Mouse (Mus musculus) megakaryocyte-erythroid progenitor cell, adult 5-6 weeks (primary cell): ENCODE results near the gene Farp1. TPM values are rescaled to one million over a fixed set of nuclear protein-coding genes. Genes with fewer than 3 reads are reported as not detected.

ENCODE experiments used
- ATAC-seq: replicated peaks from 2 replicates; pipeline ENCODE4 v1.8.0; 2016; ENCODE audit warnings: mild to moderate bottlenecking, inconsistent platforms; ENCODE audit not compliant: severe bottlenecking, poor library complexity, low FRiP score, low TSS enrichment
- total RNA-seq, 2 experiments: library from RNA; stranded (forward) in 1 of 2; stranded (reverse) in 1 of 2; fragments of 200-1000, 215-1000 nt in 1 of 2; fragments of >200 nt in 1 of 2; fragmentation: Nextera tagmentation in 1 of 2; gene quantifications; 2 replicates each; pipeline ENCODE4 v1.2.3; 2014 to 2017

The Farp1 gene
- total RNA-seq, 2 experiments from 2014 or later, result not detected

DNA sequence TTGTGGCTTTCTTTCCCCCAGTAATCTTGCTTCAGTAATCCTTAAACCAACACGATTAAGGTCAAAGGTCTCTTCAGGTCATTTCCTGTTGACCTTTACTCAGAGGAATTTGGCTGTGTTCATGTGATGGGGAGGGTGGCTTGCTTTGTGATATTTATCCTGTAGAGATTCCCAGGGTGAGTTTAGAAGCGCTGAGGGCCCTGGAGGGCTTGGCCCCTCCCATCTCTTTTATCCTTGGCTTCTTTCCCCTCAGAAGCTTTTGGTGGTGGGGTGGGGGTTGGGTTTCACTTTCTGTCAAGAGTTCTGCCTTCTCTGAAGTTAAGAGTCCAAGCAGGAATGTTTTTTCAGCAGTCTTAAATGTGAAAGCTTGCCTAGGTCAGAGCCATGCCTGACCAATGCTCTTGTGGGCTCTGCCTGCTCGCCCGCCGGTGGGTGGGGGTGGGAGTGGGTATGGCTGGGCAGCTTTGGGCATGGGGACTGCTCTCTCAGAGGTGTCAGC is 18.1 kb downstream of the Farp1 start:
- no peak for ATAC-seq

DNA sequence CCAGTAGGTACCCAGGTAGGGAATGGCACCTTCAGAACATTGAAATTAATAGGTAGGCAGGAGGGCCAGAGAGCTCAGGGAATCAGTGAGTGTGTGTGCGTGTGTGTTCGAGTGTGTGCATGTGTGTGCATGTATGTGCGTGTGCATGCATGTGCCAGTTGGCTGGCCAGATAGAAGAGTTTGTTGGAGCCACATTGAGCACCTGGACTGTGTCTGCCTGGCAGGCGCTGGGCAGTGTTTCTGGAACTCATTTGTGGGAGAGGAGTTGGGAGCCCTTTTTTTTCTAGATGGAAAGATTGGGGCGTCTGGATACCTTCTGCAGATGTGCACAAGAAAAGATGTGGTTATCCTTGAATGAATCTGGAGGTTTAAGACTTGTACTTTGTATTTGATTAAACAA is 19.1 kb downstream of the Farp1 start:
- ATAC-seq, result no peak

DNA sequence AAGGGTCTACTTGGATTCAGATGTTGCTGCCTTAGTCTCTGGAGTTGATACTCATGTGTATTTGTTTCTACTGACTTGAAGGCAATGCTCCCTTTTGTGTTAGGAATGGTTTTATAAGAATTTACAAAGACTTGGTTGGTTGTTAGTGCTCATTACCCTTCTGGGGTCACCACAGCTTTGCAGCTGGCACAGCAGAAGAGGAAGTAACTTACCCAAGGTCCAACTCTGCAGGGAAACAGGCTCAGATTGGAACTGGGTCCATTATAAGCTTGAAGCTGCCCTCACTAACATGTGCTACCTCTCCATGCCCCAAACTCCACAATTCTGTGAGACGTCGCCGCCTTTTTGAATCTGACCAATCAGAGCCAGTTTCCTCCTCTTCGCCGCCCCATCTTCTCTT is 22.8 kb downstream of the Farp1 start:
- ATAC-seq, result no peak

DNA sequence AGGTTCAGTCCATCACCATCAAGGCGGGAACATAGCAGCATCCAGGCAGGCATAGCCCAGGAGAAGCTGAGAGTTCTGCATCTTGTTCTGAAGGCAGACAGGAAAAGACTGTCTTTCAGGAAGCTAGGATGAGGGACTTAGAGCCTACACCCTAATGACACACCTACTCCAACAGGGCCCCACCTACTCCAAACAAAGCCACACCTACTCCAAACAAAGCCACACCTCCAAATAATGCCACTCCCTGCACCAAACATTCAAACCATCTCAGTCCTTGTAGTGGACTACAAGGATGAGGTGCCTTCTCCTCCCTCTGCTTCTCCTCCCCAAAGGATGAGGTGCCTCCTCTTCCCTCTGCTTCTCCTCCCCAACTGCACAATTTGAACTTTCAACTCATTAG is 23.5 kb downstream of the Farp1 start:
- no peak for ATAC-seq

DNA sequence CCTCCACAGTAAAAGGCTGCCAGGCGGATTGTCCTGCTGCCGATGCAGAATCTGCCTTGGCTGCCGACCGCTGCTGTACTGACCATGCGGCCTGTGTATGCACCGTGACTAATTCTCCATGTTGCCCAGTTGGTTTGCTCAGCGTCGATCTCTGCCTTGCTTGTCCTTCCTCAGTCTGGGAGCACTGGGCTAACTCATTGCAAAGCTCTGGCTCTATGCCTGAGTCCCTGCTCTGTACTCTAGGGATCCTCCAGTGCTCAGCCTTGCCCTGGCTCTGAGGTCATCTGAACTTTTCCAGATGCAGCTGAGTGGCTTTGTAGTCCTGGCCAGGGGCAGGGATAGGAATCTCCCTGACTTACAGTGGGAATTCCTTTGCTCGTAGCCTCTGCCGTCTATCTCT is 24.3 kb downstream of the Farp1 start:
- ATAC-seq, result no peak

DNA sequence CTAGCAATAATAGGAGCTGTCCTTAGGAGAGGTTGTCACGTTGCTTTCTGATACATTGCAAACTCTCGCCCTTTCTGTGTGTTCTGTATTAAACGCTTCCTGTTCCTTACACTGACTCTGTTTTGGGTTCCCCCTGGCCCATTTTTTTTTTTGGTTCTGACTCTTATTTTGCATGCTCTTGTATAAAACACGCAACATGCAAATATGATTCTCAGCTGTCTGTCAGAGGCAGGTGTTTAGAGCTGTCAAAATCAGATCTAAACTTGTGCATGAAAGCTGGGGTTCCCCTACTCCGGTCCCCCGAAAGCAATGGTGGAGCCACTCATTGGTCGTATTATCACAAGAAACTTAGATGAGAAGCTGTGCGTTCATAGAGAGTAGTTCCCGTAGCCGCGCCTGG is 25.5 kb downstream of the Farp1 start:
- no peak for ATAC-seq

DNA sequence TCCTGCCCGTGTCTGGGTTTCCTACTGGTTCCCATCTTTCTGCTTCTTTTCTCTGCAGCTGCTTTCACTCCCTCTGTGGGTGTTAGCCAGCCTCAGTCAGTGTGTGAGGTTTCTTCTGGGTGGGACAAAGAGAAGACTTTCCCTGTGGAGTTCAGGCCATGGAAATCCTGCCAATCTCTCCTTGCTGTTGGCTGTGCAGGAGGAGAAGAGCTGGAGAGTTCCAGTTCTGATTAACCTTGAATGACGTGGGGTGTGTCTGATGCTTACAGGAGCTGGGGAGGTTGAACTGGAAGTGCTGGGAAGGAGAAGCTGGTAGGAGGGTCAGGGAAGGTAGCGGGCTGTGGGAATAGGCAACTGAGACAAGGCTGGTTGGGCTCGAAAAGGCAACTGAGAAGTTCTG is 26.7 kb downstream of the Farp1 start:
- no peak for ATAC-seq

DNA sequence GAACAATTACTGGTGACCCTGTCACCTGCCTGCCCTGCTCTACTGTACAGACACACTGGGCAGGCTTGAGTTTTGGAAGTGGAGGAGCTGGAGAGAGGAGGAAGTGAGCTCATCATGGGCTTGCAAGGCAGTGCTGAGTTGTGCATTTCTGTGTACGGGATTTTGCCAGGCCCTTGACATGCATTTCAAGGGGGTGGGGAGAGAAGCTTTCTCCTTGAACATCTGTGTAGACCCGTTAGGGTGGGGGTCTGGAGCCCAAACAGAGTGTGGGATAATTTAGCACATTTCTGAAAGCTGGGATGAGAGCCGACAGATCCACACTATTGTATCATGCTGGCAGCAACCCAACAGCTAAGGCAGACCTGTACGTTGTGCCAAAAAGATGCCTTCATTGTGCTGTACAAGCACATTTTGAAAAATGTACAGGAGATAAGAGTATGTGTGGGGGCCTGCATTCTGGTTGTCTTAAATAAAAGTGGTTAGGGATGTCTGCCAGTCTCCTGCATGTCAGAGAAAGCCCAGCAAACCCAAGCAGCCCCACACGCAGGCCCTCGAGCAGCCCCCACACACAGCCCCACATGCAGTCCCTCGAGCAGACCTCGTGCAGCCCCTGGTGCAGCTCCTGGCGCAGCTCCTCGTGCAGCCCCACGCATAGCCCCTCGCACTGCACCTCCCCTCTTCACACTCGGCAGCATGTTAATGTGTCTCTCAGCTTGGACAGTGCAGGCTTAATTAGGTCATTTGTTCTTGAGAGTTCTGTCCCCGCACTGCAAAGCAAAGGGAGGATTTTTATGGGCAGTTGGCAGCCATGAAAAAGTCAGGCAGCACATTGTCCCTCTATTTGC is 27.5 kb downstream of the Farp1 start:
- no peak for ATAC-seq

DNA sequence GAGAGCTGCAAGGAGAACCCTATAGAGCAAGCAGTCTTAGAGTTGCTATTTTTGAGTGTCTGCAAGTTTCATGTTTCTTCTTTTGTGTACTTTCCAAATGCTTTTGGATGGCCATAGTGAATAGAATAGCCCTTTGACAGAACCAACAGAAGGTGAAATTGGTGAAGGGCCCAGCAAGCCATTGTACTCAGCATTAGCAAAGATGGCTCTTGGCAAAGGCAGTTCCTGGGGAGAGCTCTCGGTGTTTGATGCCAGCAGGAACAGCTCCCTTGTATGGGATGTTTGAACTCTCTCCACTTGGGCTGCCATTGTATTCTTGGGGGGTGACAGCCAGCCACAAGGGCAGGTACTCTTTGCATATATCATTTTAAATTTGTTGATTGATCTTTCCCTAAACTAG is 29.7 kb downstream of the Farp1 start:
- no peak for ATAC-seq

DNA sequence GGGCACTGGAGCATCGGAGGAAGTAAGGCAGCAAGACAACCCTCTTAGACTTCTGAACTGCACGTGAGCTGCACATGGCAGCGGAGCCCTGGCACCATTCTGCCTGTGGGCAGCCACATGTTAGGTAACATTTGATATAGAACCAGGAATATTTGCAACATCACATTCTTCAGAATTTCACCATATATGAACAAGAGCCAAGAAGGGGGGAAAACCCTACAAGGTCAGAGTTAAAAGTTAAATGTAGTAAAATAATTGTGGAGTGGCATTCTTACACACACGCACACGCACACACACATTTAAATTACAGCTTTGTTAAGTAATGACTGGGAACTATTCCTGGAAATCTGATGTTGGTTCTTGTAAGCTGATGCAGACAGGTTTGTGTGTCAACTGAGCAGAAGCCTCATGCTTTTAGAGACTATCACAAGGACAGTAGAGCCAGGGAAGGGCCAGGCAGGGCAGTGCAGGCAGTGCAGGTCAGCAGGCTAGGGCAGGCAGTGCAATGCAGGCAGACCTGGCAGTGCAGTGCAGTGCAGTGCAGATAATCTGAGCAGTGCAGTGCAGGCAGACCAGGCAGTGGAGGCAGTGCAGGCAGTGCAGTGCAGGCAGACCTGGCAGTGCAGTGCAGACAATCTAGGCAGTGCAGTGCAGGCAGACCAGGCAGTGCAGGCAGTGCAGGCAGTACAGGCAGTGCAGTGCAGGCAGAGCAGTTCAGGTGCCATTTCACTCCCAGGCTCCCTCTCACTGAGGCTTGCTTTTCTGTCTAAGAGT is 38.3 kb downstream of the Farp1 start:
- no peak for ATAC-seq

DNA sequence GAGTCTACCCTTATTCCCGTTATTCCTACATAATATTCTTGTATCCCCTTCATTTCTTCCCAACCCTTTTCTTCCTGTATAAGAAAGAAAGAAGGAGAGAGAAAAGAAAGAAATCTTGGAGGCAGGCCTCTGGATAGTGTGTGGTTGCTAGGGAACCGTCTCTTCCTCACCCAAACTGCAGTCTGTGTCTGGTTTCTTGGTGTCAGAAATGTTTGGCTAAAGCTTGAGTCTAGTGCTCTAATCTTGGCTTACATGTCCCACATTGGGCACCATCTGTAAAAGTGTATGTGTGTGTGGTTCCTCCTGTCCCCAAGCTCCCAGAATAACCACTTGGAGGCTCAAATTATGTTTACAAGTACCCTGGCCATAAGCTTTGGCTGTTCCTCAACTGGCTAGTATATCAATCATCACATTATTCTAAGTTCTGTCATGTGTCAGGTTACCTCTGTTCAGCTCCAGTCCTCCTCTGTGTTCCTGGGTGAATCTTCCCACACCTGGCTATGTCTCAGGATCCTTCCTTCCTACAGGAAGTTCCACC is 39.3 kb downstream of the Farp1 start:
- ATAC-seq, result no peak

DNA sequence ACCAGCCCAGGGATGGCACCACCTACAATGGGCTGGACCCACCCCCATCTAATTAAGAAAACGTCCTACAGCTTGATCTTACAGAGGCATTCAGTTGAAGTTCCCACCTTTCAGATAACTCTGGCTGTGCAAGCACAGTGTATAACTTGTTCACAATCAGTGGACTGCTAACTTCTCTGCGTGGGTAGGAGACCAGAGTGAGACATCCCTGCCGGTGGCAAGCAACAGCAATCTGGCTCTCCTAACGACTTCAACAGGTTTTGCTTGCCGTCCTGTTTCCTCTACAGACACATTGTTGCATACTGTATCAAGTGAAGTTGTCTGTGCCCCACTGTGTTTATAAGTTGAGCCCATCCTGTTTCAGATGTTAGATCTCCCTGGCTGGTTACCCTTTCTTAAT is 45.7 kb downstream of the Farp1 start:
- no peak for ATAC-seq

DNA sequence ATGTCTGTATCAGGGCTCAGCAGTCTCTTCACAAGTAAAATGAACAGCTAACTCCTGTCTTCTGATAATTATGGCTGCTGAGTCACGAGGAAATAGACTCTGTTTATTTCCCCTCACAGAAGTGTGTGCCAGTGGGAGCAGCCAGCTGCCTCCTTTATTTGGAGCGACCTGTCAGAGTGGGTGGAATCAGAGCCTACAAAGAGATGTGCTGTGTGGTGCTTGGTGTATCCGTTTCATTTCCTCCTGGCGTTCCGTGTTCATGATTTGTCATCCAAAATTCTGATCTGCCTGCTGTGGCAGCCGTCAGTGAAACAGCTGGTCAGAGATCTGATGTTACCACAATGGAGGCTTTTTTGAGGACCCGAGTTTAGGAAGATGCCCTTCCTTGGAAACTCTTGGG is 47.3 kb downstream of the Farp1 start:
- no peak for ATAC-seq

DNA sequence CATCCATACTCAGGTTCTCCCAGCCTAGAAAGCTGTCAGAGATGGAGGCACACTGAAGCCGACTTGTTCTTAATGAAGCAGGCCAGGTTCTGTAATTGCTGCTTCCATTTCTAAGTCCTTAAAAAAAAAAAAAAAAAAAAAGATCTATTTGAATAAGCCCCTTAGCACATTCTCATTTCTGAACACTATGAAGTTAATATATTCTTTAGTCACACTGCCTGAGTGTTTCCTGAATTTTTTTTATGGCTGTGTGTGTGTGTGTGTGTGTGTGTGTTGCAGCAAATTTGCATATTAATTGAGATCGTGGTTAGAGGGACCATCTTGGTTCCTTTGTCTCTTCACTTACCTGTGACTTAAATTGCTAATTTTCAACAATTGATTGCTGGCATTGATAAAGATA is 47.8 kb downstream of the Farp1 start:
- ATAC-seq, result no peak

DNA sequence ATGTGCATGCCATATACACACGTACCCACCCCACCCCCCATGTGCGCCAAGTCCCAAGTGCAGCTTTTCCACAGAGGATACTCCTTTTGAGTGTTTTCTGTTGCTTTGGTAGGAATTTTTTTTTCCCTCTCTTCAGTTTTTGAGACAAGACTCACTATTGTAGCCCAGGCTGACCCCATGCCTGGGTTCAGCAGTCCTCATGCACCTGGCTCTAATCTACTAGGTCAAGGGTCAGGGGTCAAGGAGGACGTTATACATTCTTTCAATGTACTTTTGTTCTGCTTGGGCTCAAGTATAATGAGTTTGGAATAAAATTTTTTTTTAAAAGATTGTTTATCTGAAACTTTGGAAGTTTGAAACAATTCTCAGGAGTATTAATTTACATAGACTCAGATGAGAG is 48.4 kb downstream of the Farp1 start:
- ATAC-seq, result no peak

DNA sequence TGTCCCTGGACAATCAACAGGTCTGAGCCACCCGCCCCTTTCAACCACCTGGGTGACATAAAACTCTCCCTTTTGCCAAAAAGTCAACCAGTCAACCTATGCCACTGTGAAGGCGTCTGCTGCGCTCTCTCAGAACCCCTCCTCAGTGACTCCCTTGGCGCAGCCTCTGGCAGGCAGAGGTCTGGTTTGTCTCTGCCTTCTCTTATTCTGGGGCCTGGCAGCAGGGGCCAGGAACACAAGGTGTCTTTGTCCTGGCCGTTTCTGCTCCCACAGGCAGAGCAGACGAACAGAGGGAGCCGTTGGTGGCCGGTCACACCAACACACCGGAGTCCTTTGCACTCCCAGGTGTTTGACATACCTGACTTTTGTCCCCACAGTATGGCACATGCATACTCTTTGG is 57.5 kb downstream of the Farp1 start:
- no peak for ATAC-seq

DNA sequence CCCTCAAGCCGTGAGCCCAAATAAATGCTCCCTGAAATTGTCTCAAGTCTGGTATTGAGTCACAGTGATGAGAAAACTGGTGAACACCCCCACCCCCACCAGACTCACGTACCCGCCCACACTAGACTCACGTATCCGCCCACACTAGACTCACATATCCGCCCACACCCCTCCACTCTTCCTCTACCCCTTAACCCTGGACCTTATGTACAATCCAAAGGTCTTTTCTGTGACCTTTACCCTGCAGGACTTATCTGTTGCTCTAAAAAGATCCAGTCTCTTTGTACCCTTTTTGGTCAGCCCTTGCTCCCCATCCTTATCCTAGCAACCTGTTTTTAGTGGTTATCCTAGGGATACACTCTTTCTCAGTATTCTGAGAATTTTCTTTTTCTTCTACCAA is 58.9 kb downstream of the Farp1 start:
- no peak for ATAC-seq

DNA sequence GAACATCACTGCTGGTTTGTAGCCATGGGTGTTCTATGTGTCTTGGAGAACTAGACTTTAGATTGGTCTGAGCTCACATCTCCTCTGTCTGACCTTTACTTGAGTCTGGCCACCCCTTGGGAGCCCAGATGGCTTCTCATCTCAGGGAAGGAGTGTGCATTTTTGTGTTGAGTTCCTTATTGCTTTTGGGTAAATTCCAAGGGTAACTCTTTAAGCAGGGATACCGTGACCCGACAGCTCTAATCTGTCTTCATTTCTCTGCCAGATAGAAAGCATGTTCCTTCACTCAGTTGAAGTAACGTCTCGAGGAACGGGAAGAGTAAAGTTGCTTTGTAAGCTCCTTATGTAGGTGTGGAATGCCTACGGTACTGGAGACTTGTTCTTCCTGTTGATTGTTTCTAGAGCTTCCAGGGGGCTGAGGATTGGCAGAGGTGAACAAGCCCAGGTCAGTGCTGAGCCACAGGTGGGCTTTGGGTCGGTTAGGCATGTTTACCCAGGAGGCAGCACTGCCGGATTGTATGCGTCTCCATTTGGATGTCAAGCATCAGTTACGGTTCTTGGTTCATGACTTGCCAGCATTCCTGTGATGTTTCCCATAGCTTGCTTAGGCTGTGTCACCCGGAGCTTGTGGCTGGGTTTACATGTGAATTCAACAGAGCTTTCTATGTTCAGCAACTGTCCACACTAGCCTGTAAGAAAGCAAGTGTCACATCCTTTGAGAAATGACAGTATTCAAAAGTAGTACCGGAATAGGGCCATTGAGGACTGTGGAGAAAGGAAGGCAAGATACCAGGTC is 62.8 kb downstream of the Farp1 start:
- no peak for ATAC-seq

DNA sequence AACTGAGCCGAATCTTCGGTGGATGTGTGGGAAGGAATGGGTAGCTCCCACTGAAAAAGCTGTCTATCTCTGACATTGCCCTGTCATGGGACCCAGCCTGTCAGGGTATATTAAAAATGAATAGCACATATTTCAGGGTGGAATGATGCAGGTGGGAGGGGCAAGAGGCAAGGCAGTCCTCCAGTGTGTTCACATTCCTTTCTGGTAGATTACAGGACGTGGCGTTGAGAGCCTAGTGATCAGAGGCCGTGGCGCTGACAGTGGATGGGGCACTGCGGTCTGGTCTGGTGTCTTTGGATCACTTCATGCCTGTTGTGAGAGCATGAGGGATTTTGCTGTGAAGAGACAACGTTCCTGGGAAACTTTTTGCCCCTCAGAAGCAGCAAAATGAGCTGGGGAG is 64.1 kb downstream of the Farp1 start:
- ATAC-seq, result no peak

DNA sequence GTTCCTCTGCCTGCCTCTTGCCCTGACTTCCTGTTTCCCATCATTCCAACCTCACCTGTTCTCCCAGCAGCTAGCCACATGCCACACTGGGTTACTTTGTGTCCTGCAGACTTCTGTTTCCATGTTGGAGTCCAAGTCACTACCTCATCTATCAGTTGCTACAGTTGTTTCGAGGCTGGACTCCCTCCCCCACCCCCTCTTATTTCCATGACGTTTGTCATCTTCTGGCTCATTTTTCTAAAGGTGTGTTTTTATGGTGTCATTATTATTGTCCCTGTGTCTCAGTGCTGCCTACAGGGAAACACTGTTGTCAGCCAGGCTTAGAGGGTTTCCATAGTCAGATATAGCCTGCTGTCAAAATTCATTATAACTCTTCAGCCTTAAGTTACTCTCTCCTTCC is 64.9 kb downstream of the Farp1 start:
- ATAC-seq, result no peak
